Mouse (Mus musculus) brain, embryonic 14.5 days (tissue): ENCODE results near the gene Cpne5.

Experiments used
- CTCF ChIP-seq: fragments of 200-500 bp; IDR thresholded peaks from 2 replicates; pipeline ENCODE4 v1.5.1; 2012; ENCODE audit warnings: inconsistent platforms, mild to moderate bottlenecking, moderate library complexity, borderline replicate concordance; ENCODE audit not compliant: insufficient read depth, insufficient read length; ENCODE audit errors: extremely low read depth
- POLR2A ChIP-seq: fragments of 200-500 bp; IDR thresholded peaks from 2 replicates; pipeline ENCODE4 v1.6.1; 2012; ENCODE audit warnings: mild to moderate bottlenecking, inconsistent platforms, borderline replicate concordance; ENCODE audit not compliant: poor library complexity, insufficient read depth, insufficient read length, severe bottlenecking; ENCODE audit errors: extremely low read depth

- TF ChIP-seq CTCF (no peak), POLR2A (no peak)
Measured at GRCm38 (mm10) chr17:29137906-29138305, 100.1 kb downstream of the Cpne5 start.
